Mouse (Mus musculus) liver, embryonic 11.5 days (tissue): ENCODE results near the gene Rcn2. TPM values are rescaled to one million over a fixed set of nuclear protein-coding genes. Genes with fewer than 3 reads are reported as not detected.

Experiments
- ATAC-seq: fragments of 200-750 bp; cut with Nextera tagmentation; replicated peaks from 2 replicates; pipeline ENCODE4 v1.8.0; 2017; ENCODE audit warnings: moderate number of reproducible peaks, mild to moderate bottlenecking, moderate TSS enrichment, moderate library complexity; ENCODE audit not compliant: low FRiP score
- DNase-seq: peaks from one replicate; pipeline ENCODE4 v3.0.0-alpha.2; 2017; ENCODE audit warnings: low spot score
- H3K27ac ChIP-seq: fragments of 300-500 bp; sonication (generic); 2 replicates; pipeline ENCODE4 v1.5.1; 2014; ENCODE audit warnings: mild to moderate bottlenecking, low read depth, low read length, control low read depth
- H3K27me3 ChIP-seq: fragments of 300-500 bp; sonication (generic); replicated peaks from 2 replicates; pipeline ENCODE4 v1.6.1; 2014; ENCODE audit warnings: low read length, mixed read lengths; ENCODE audit not compliant: control insufficient read depth, insufficient read depth
- H3K36me3 ChIP-seq: fragments of 300-500 bp; sonication (generic); 2 replicates; pipeline ENCODE4 v1.6.1; 2014; ENCODE audit warnings: mild to moderate bottlenecking, low read length, moderate library complexity, mixed read lengths; ENCODE audit not compliant: control insufficient read depth, insufficient read depth
- H3K4me1 ChIP-seq: fragments of 300-500 bp; sonication (generic); replicated peaks from 2 replicates; pipeline ENCODE4 v1.6.1; 2014; ENCODE audit warnings: low read length, mixed read lengths; ENCODE audit not compliant: control insufficient read depth, insufficient read depth
- H3K4me2 ChIP-seq: fragments of 300-500 bp; sonication (generic); 2 replicates; pipeline ENCODE4 v1.6.1; 2014; ENCODE audit warnings: mild to moderate bottlenecking, control low read depth, moderate library complexity
- H3K4me3 ChIP-seq: fragments of 300-500 bp; sonication (generic); 2 replicates; pipeline ENCODE4 v1.5.1; 2014; ENCODE audit warnings: low read depth, low read length, control low read depth
- H3K9ac ChIP-seq: fragments of 300-500 bp; sonication (generic); 2 replicates; pipeline ENCODE4 v1.6.1; 2014; ENCODE audit warnings: low read depth, low read length, control low read depth
- H3K9me3 ChIP-seq: fragments of 300-500 bp; sonication (generic); 2 replicates; pipeline ENCODE4 v1.6.1; 2016; ENCODE audit warnings: low read length, inconsistent platforms, mixed read lengths; ENCODE audit not compliant: control insufficient read depth
- WGBS: fragments of 180-500 bp; shearing (Covaris S2); extraction: QIAGEN DNeasy Blood & Tissue Kit; methylation state at CpG from one replicate; pipeline ENCODE4 v1.1.7; 2014; 5-methylcytosine and 5-hydroxymethylcytosine counted together
- polyA plus RNA-seq: library from polyadenylated mRNA; unstranded; fragments of >200 nt; fragmentation: Nextera tagmentation; extraction: Ambion mirVana; gene quantifications from 2 replicates; pipeline ENCODE4 v1.2.1, GENCODE M21; 2014

Rcn2 gene
- polyA plus RNA-seq, 1 experiment from 2014 or later, result 104 TPM

DNA sequence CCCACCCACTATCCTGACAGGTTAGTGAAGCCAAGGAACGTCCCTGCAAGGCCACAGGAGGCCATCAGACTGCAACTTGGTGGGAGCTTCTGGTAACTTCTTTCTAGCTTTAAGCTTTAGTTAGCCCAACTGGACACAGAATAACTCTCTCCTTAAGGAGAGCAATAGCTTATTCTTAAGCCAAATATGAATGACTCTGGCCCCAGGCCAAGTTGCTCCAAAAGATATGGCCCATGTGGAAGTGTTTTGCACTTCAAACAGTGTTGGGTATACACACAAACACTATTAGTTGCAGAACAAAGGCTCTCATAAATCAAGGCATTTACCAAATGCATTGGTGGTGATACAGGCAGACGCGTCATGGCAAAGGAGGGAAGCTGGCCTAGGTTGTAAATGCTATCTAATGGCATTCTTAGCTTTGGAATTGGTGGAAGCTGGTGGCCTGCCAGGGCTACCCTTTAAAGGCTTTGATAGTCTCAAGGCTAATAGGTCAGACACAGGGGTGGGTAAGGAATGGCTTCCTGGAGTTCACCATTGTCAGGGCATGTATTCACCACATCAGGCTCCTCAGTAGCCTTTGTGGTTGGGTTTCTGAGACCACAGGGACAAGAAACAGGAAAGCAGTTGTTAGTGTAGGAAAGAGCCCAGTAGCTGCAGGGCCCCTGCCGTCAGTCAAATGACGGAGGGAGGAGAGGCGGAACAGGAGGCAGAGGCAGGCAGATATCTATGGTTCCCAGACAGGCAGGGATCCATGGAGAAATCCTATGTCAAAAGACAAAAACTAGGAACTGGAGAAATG is 64.8 kb downstream of the Rcn2 start:
- DNase-seq (no peak), ATAC-seq (no peak)
- no peaks in the 10 kb centered on the region for H3K36me3 ChIP-seq
- WGBS, result 52% methylated on average over 6 of the region's 6 CpGs
- H3K4me2 ChIP-seq, result no peak overlapping the region
- H3K9ac ChIP-seq, result no peak overlapping the region
- no peaks in the 10 kb centered on the region for H3K9me3 ChIP-seq
- no peak overlapping the region for H3K4me3 ChIP-seq
- peaks cover 7% of the 10 kb centered on the region; the same call in 1 of the 2 replicates for H3K4me1 ChIP-seq
- H3K27ac ChIP-seq, result no peak overlapping the region
- no peaks in the 10 kb centered on the region for H3K27me3 ChIP-seq

- Histone ChIP-seq H3K4me1 (peaks cover 7% of the 10 kb centered on the region; the same call in 1 of the 2 replicates), H3K36me3 (no peaks in the 10 kb centered on the region), H3K4me2 (no peak overlapping the region), H3K9me3 (no peaks in the 10 kb centered on the region), H3K9ac (no peak overlapping the region), H3K4me3 (no peak overlapping the region), H3K27me3 (no peaks in the 10 kb centered on the region), H3K27ac (no peak overlapping the region)
- 46% methylated on average over 6 of the region's 6 CpGs for WGBS
- DNase-seq, result no peak
- no peak for ATAC-seq
These were observed 65.9 kb downstream of the Rcn2 start for GRCm38 (mm10) chr9:56107527-56107926.

DNA sequence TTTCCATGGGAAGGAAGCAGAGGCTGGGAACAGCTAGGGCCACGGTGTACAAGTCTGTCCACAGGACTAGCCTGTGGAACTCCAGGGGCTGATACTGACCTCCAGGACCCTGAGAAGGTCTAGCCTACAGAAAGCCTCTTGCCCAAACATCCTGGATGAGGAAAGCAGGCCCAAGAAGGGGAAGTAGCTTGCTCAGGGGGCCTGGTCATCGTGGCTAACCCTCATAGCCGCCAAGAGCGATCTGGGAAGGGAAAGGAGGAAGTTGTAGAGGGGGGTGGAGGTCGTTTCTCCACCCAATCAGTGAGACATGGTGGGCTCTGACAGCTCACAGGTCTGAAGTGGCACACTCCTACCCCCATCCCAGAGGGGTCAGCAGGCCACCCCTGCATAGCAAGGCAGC is 66.5 kb downstream of the Rcn2 start:
- WGBS, result 47% methylated on average over 5 of the region's 5 CpGs
- no peak overlapping the region for H3K27ac ChIP-seq
- no peak for ATAC-seq

More for the DNA sequence above, 66.5 kb downstream of the Rcn2 start:
- no peaks in the 10 kb centered on the region for H3K27me3 ChIP-seq
- no peak overlapping the region for H3K9ac ChIP-seq
- H3K4me3 ChIP-seq, result no peak overlapping the region
- DNase-seq, result no peak
- H3K36me3 ChIP-seq, result no peaks in the 10 kb centered on the region
- no peak overlapping the region for H3K4me2 ChIP-seq
- H3K4me1 ChIP-seq, result peaks cover 7% of the 10 kb centered on the region; the same call in 1 of the 2 replicates
- no peaks in the 10 kb centered on the region for H3K9me3 ChIP-seq

Other genes starting within 250 kb of the Rcn2 start
- gene Scaper, start 103.7 kb upstream of the Rcn2 start, polyA plus RNA-seq, result 4.3 and 4.9 TPM in 2 replicates
- gene 4930563M21Rik, start 31.3 kb upstream of the Rcn2 start, polyA plus RNA-seq, result not detected in 2 replicates
- 1.6 and 1.8 TPM in 2 replicates for gene Pstpip1, start 48.1 kb downstream of the Rcn2 start, polyA plus RNA-seq
- gene Tspan3, start 123.6 kb downstream of the Rcn2 start, polyA plus RNA-seq, result 154 and 159 TPM in 2 replicates